Mouse (Mus musculus) brain, embryonic 14.5 days (tissue): Measurements from ENCODE around the gene Rapgef1.

ENCODE experiments used
- CTCF ChIP-seq: fragments of 200-500 bp; IDR thresholded peaks from 2 replicates; pipeline ENCODE4 v1.5.1; 2012; ENCODE audit warnings: inconsistent platforms, mild to moderate bottlenecking, moderate library complexity, borderline replicate concordance; ENCODE audit not compliant: insufficient read depth, insufficient read length; ENCODE audit errors: extremely low read depth
- POLR2A ChIP-seq: fragments of 200-500 bp; IDR thresholded peaks from 2 replicates; pipeline ENCODE4 v1.6.1; 2012; ENCODE audit warnings: mild to moderate bottlenecking, inconsistent platforms, borderline replicate concordance; ENCODE audit not compliant: poor library complexity, insufficient read depth, insufficient read length, severe bottlenecking; ENCODE audit errors: extremely low read depth

- no peak for TF ChIP-seq CTCF
- no peak for TF ChIP-seq POLR2A
Observed at GRCm38 (mm10) chr2:29621636-29622035, 2.1 kb downstream of the Rapgef1 start.
